Mouse (Mus musculus) kidney, adult 2 months (tissue): ENCODE data around the gene Slc39a13. TPM values are rescaled to one million over a fixed set of nuclear protein-coding genes. Genes with fewer than 3 reads are reported as not detected.
"Not testable (repeated sequence)": the region's sequence is repeated elsewhere in the genome, so short reads cannot be mapped to it uniquely, and the experiment has no call there.

ENCODE experiments used
- DNase-seq: peaks from one replicate; pipeline ENCODE4 v3.0.0; 2021
- H3K27ac ChIP-seq: fragments of 200-500 bp; 2 replicates; pipeline ENCODE4 v1.5.1; 2012; ENCODE audit warnings: low read depth, low read length, control low read depth, inconsistent platforms; ENCODE audit not compliant: insufficient read depth
- H3K27me3 ChIP-seq: fragments of 200-500 bp; replicated peaks from 2 replicates; pipeline ENCODE4 v1.6.1; 2012; ENCODE audit warnings: mild to moderate bottlenecking, moderate library complexity, low read length, inconsistent platforms; ENCODE audit not compliant: control insufficient read depth, insufficient read depth
- H3K36me3 ChIP-seq: fragments of 200-500 bp; 2 replicates; pipeline ENCODE4 v1.6.1; 2012; ENCODE audit warnings: mild to moderate bottlenecking, moderate library complexity, low read length, inconsistent platforms; ENCODE audit not compliant: control insufficient read depth, insufficient read depth
- H3K4me1 ChIP-seq: fragments of 200-500 bp; 2 replicates; pipeline ENCODE4 v1.6.1; 2011; ENCODE audit warnings: low read length; ENCODE audit not compliant: control insufficient read depth, insufficient read depth
- H3K4me3 ChIP-seq: fragments of 200-500 bp; 2 replicates; pipeline ENCODE4 v1.5.1; 2011; ENCODE audit warnings: mild to moderate bottlenecking, low read depth, low read length, control low read depth; ENCODE audit not compliant: insufficient read depth
- CTCF ChIP-seq: fragments of 200-500 bp; conservative IDR thresholded peaks from 2 replicates; pipeline ENCODE4 v1.5.1; 2011; ENCODE audit warnings: low read depth, mild to moderate bottlenecking, control low read depth, low read length, moderate library complexity, mixed read lengths; ENCODE audit not compliant: insufficient read depth, insufficient read length
- POLR2A ChIP-seq: fragments of 200-500 bp; IDR thresholded peaks from one replicate; pipeline ENCODE4 v1.6.1; 2011; ENCODE audit warnings: low read depth, low read length, control low read depth
- WGBS: fragments of 180-500 bp; shearing (Covaris S2); methylation state at CpG from one replicate; pipeline ENCODE4 v1.1.7; 2018; 5-methylcytosine and 5-hydroxymethylcytosine counted together
- polyA plus RNA-seq: library from polyadenylated mRNA; depleted of rRNA; stranded (reverse); fragments of >200 nt; gene quantifications from 2 replicates; pipeline ENCODE4 v1.2.3, GENCODE M21; 2012; rRNA removed

The Slc39a13 gene
- polyA plus RNA-seq, 1 experiment, result 87.2 TPM

DNA sequence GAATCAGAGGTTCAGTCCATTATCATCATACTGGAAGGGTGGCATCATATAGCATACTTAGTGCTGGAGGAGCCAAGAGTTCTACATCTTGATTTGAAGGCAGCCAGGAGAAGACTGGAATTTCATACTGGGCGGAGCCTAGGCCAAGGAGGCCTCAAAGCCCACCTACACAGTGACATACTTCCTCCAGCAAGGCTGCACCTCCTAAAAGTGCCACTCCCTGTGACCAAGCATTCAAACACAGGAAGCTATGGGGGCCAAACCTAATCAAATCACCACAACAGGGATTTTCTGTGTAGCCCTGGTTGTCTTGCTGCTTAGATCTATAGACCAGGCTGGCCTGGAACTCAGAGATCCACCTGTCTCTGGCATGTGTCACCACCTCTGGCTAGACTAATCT is 46.3 kb downstream of the Slc39a13 start:
- H3K4me1 ChIP-seq, result peaks cover 4% of the 10 kb centered on the region; the same call in 1 of the 2 replicates
- no peaks in the 10 kb centered on the region for H3K27me3 ChIP-seq
- 100% methylated on average over 1 of the region's 1 CpGs for WGBS
- H3K4me3 ChIP-seq, result no peak overlapping the region
- H3K36me3 ChIP-seq, result no peaks in the 10 kb centered on the region; the same call in 1 of the 2 replicates
- no peak for DNase-seq
- TF ChIP-seq CTCF (no peak), POLR2A (no peak)
- H3K27ac ChIP-seq, result no peak overlapping the region

DNA sequence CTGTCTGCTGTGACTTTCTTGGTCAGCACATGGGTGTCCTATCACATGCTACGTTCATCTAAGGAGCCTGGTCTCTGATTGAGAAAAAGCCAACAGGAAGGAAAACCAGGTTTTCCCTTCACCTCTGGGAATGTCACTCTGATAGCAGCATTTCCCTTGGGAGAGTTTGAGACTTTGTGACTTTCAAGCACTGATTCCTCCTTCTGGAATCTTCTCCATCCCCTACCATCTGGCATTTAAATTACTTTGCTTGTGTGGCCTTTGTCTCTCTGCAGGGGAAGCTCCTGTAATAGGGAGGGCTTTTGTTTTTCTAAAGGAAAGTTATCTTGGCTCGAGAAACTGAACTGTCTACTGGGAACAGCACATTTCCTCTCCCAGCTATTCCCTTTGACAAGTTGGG is 47.1 kb downstream of the Slc39a13 start:
- H3K27ac ChIP-seq, result peak overlapping the region; percentile 48; the same call in 1 of the 2 replicates
- peaks cover 4% of the 10 kb centered on the region; the same call in 1 of the 2 replicates for H3K4me1 ChIP-seq
- no peaks in the 10 kb centered on the region; the same call in 1 of the 2 replicates for H3K36me3 ChIP-seq
- H3K27me3 ChIP-seq, result no peaks in the 10 kb centered on the region
- no peak overlapping the region for H3K4me3 ChIP-seq
- WGBS, result 44% methylated on average over 2 of the region's 2 CpGs
- no peak for DNase-seq
- no peak for TF ChIP-seq CTCF
- TF ChIP-seq POLR2A, result no peak

DNA sequence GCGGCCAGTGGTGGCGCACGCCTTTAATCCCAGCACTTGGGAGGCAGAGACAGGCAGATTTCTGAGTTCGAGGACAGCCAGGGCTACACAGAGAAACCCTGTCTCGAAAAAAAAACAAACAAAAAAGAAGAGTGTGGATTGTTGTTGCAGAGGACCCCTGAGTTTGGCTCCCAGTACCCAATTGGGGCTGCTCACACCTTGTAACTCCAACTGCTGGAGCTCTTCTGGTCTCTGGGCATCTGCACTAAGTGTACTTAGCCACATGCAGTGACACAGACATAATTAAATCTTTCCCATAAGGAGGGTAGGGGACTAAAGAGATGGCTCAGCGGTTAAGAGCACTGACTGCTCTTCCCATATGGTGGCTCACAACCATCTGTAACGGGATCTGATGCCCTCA is 48.0 kb downstream of the Slc39a13 start:
- not testable (repeated sequence) for H3K27ac ChIP-seq, DNase-seq, H3K27me3 ChIP-seq, H3K4me3 ChIP-seq, H3K36me3 ChIP-seq, H3K4me1 ChIP-seq
- WGBS, result 97% methylated on average over 7 of the region's 7 CpGs

DNA sequence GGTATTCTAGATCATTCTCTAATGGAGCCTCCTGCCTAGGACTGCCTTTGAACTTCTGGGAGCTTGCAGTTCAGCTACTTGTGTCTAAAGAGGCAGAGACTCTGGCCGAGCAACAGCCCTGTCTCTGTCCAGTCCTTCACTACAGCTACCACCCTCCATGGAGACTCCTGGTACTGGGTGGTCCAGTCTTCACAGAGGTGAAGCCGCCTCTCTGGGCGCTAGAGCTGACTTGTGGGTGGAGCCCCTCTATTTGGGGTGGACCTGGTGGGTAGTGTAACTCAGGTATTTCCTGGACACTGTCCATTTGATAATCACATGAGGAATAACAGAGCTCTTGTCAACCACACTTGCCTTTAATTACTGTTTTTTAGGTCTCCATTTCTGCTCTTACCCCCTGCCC is 50.3 kb downstream of the Slc39a13 start:
- Histone ChIP-seq H3K4me1 (peaks cover 11% of the 10 kb centered on the region), H3K36me3 (no peaks in the 10 kb centered on the region; the same call in 1 of the 2 replicates), H3K4me3 (no peak overlapping the region), H3K27ac (no peak overlapping the region), H3K27me3 (no peaks in the 10 kb centered on the region)
- TF ChIP-seq CTCF (no peak), POLR2A (no peak)
- 93% methylated on average over 3 of the region's 3 CpGs for WGBS
- DNase-seq, result no peak

DNA sequence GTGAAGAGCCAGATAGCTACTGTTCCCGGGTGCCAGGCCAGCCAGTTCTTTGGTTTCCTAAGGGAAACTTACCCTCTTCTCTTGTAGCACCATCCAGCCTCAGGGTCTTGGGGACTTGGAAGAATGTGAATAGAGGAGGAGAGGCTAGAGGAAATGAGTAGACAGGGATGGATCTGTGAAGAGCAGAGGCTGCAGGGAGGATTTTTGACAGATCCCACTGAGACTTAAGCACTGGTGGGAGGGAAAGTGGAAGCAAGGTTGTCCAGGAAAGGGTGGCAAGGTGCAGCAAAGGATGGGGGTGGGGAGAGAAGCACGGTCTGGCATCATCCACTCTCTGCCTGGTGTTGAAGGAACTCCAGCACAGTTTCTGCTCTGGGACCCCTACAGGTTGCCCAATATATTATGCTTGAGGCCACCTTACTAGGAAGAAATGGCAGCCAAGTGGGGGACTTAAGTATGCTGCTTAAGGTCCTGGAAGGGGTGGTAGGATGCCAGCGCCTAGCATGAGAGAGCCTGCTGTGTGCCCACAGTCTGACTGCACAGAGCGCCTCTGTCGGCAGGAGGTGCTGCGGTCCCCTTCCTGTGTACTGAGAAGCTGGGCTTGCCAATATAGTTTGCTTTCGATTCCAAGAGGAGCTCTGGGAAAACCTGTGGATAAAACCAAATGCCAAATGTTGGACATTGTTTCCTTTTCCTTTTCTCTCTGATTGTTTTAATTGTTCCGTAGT is 52.0 kb downstream of the Slc39a13 start:
- Histone ChIP-seq H3K27me3 (no peaks in the 10 kb centered on the region), H3K36me3 (peaks cover 2% of the 10 kb centered on the region; the same call in 1 of the 2 replicates), H3K4me1 (peaks cover 11% of the 10 kb centered on the region), H3K4me3 (no peak overlapping the region), H3K27ac (no peak overlapping the region)
- peak; percentile 42 for DNase-seq
- 75% methylated on average over 8 of the region's 8 CpGs for WGBS
- peak; percentile 31; the same call in 1 of the 2 replicates for TF ChIP-seq CTCF
- no peak for TF ChIP-seq POLR2A

DNA sequence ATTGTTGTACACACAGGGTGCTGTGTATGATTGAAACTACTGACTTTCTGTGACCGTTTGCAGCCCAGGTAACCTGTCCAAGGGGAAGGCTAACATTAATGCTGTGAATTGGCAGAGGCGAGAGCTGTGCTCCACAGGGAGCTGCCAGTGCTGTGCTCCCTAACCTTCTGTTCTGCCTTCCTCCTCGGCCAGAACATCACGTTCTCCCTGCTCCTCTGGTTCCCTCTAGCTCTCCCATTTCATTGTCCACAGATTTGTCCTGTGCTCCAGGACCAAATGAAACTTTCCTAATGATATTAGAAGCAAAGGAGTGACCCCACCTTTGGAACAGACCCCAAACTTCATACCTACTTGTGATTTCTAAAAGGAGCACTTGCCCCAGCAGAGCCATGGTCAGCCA is 54.8 kb downstream of the Slc39a13 start:
- Histone ChIP-seq H3K4me3 (no peak overlapping the region), H3K4me1 (peaks cover 7% of the 10 kb centered on the region), H3K36me3 (peaks cover 13% of the 10 kb centered on the region), H3K27me3 (no peaks in the 10 kb centered on the region), H3K27ac (peak overlapping the region; percentile 27)
- 56% methylated on average over 4 of the region's 4 CpGs for WGBS
- no peak for TF ChIP-seq CTCF
- no peak for TF ChIP-seq POLR2A
- peak; percentile 46 for DNase-seq

DNA sequence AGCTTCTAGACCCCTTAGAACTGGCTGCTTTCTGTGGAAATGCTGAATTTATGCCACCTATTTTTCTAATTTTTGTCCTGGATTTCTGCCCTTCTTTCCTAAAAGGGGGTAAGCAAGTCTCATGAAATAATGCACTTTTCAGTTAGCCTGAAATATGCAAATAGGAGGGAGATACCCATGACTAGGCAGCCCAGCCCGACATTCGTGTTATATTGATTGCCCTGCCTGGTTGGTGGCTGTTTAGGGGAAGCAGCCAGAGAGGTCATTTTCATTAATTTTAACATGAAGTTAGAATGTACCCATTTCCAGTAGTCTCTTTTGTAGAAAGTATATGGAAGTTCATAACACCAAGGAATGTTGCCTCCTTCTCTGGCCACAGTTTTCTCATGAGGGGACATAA is 56.3 kb downstream of the Slc39a13 start:
- no peak for TF ChIP-seq CTCF
- no peak for TF ChIP-seq POLR2A
- WGBS, result 68% methylated on average over 2 of the region's 2 CpGs
- Histone ChIP-seq H3K27me3 (no peaks in the 10 kb centered on the region), H3K4me1 (peaks cover 7% of the 10 kb centered on the region), H3K36me3 (peaks cover 13% of the 10 kb centered on the region), H3K27ac (peak overlapping the region; percentile 35), H3K4me3 (no peak overlapping the region)
- DNase-seq, result no peak

Other genes with a start within 250 kb of the Slc39a13 start
- 109 and 144 TPM in 2 replicates for gene Mtch2, start 223.3 kb downstream of the Slc39a13 start, polyA plus RNA-seq
- 9.9 and 11.1 TPM in 2 replicates for gene C1qtnf4, start 184.6 kb downstream of the Slc39a13 start, polyA plus RNA-seq
- gene Kbtbd4, start 165.7 kb downstream of the Slc39a13 start, polyA plus RNA-seq, result 18.8 and 19.0 TPM in 2 replicates
- gene Ndufs3, start 165.6 kb downstream of the Slc39a13 start, polyA plus RNA-seq, result 344 and 416 TPM in 2 replicates
- 40.5 and 40.6 TPM in 2 replicates for gene Celf1, start 130.0 kb downstream of the Slc39a13 start, polyA plus RNA-seq
- gene Rapsn, start 34.8 kb downstream of the Slc39a13 start, polyA plus RNA-seq, result 7.0 TPM in 2 replicates
- 114 and 127 TPM in 2 replicates for gene Psmc3, start 16.4 kb downstream of the Slc39a13 start, polyA plus RNA-seq
- gene Spi1, start 12.0 kb upstream of the Slc39a13 start, polyA plus RNA-seq, result 12.9 and 17.4 TPM in 2 replicates
- 0.14 and 0.24 TPM in 2 replicates for gene Mybpc3, start 47.7 kb upstream of the Slc39a13 start, polyA plus RNA-seq
- 12.7 and 14.7 TPM in 2 replicates for gene Madd, start 113.4 kb upstream of the Slc39a13 start, polyA plus RNA-seq
- 92.2 and 106 TPM in 2 replicates for gene Nr1h3, start 132.4 kb upstream of the Slc39a13 start, polyA plus RNA-seq
- 27.0 and 31.7 TPM in 2 replicates for gene Acp2, start 132.5 kb upstream of the Slc39a13 start, polyA plus RNA-seq
- gene Ddb2, start 166.6 kb upstream of the Slc39a13 start, polyA plus RNA-seq, result 11.5 and 11.7 TPM in 2 replicates
- gene Pacsin3, start 185.5 kb upstream of the Slc39a13 start, polyA plus RNA-seq, result 30.2 and 33.3 TPM in 2 replicates
- gene Arfgap2, start 194.6 kb upstream of the Slc39a13 start, polyA plus RNA-seq, result 32.7 and 38.4 TPM in 2 replicates